Mouse (Mus musculus) limb, embryonic 15.5 days (tissue): ENCODE measurements at regions not wholly inside any gene's neighbourhood (a gene's known extent, or its start where the extent isn't known, plus 50 kb on each side); places are given as distances from the start of the nearest gene placed in this dataset.

ENCODE experiments used
- ATAC-seq: fragments of 200-750 bp; cut with Nextera tagmentation; 2 replicates; pipeline ENCODE4 v1.8.0; 2017; ENCODE audit warnings: low read depth, moderate TSS enrichment; ENCODE audit not compliant: insufficient number of reproducible peaks, low FRiP score, low TSS enrichment
- H3K27ac ChIP-seq: fragments of 300-500 bp; sonication (generic); 2 replicates; pipeline ENCODE4 v1.5.1; 2015; ENCODE audit warnings: moderate library complexity, mild to moderate bottlenecking, inconsistent platforms
- H3K27me3 ChIP-seq: fragments of 300-500 bp; sonication (generic); 2 replicates; pipeline ENCODE4 v1.6.1; 2015; ENCODE audit warnings: inconsistent platforms
- H3K36me3 ChIP-seq: fragments of 300-500 bp; sonication (generic); 2 replicates; pipeline ENCODE4 v1.6.1; 2015; ENCODE audit warnings: inconsistent platforms
- H3K4me1 ChIP-seq: fragments of 300-500 bp; sonication (generic); 2 replicates; pipeline ENCODE4 v1.6.1; 2015; ENCODE audit warnings: inconsistent platforms
- H3K4me2 ChIP-seq: fragments of 300-500 bp; sonication (generic); 2 replicates; pipeline ENCODE4 v1.6.1; 2015; ENCODE audit warnings: mild to moderate bottlenecking, inconsistent platforms
- H3K4me3 ChIP-seq: fragments of 300-500 bp; sonication (generic); 2 replicates; pipeline ENCODE4 v1.5.1; 2015; ENCODE audit warnings: mild to moderate bottlenecking, inconsistent platforms
- H3K9ac ChIP-seq: fragments of 300-500 bp; sonication (generic); 2 replicates; pipeline ENCODE4 v1.6.1; 2015; ENCODE audit warnings: inconsistent platforms
- H3K9me3 ChIP-seq: fragments of 300-500 bp; sonication (generic); 2 replicates; pipeline ENCODE4 v1.6.1; 2016; ENCODE audit warnings: inconsistent platforms
- WGBS: fragments of 180-500 bp; shearing (Covaris S2); methylation state at CpG from one replicate; pipeline ENCODE4 v1.1.7; 2015; 5-methylcytosine and 5-hydroxymethylcytosine counted together

DNA sequence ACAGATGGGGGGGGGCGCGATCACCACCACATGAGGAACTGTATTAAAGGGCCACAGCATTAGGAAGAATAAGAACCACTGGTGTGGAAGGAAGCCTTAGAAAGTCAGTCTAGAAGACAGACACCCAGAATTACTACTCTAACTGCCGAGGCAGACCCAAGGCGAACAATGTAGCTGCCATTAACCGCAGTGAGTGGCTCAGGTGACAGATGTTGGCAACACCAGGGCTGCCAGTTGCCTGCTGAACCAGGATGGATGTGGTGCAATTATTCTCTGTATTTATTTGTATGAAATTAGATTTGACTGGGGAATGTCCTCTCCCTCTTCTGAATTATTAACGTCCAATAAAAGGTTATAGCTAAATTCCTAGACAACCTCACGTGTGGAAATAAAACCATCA, 124.7 kb downstream of the 4930564D02Rik start:
- Histone ChIP-seq H3K4me1 (no peaks in the 10 kb centered on the region), H3K36me3 (no peaks in the 10 kb centered on the region), H3K9ac (no peak overlapping the region), H3K4me2 (no peak overlapping the region), H3K9me3 (no peaks in the 10 kb centered on the region), H3K4me3 (no peak overlapping the region), H3K27me3 (no peaks in the 10 kb centered on the region), H3K27ac (no peak overlapping the region)
- ATAC-seq: no peak
- 55% methylated on average over 7 of the region's 7 CpGs for WGBS

DNA sequence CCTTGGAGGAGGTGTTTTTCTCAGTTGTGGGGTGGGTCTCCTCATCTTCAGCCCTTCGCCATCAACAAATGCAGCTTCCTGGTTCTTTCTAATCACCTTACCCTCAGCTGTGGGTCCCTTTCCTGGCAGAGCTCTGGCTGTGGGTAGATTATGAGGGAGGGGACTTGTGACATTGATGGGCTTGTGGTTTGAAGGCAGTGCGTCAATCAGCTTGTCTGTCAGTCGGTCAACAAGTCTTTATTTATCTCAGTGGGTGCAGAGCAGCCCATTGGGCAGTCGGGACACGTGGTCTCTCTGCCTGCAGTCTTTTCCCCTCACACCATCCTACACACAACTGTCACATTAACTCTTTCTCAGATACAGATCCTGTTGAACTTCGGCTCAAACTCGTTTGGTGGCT, 125.2 kb downstream of the 4930564D02Rik start:
- no peaks in the 10 kb centered on the region for H3K9me3 ChIP-seq
- H3K36me3 ChIP-seq: no peaks in the 10 kb centered on the region
- no peaks in the 10 kb centered on the region for H3K27me3 ChIP-seq
- 50% methylated on average over 7 of the region's 7 CpGs for WGBS
- no peak overlapping the region for H3K9ac ChIP-seq
- H3K27ac ChIP-seq: no peak overlapping the region
- no peak overlapping the region for H3K4me3 ChIP-seq
- H3K4me1 ChIP-seq: no peaks in the 10 kb centered on the region
- no peak overlapping the region for H3K4me2 ChIP-seq
- no peak for ATAC-seq

DNA sequence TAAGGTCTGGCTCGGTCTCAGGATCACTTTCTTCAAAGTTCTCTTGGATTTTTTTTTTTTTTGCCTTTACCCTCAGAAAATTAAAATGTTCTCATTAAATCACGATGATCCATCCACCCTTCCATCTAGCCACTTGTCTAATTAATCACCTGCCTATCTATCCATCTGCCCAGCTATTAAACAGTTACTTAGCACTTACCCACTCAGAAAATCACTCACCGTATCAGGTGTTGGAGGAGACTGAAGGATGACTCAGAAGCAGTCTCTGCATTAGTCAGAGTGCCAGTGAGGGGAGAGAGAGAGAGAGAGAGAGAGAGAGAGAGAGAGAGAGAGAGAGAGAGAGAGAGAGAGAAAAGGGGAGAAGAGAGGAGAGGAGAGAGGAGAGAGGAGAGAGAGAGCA, 134.1 kb downstream of the 4930564D02Rik start:
- no peaks in the 10 kb centered on the region for H3K9me3 ChIP-seq
- H3K27me3 ChIP-seq: no peaks in the 10 kb centered on the region
- no peaks in the 10 kb centered on the region for H3K4me1 ChIP-seq
- ATAC-seq: no peak
- H3K4me2 ChIP-seq: no peak overlapping the region
- no peaks in the 10 kb centered on the region for H3K36me3 ChIP-seq
- H3K27ac ChIP-seq: no peak overlapping the region
- H3K4me3 ChIP-seq: no peak overlapping the region
- WGBS: 81% methylated on average over 3 of the region's 3 CpGs
- H3K9ac ChIP-seq: no peak overlapping the region

DNA sequence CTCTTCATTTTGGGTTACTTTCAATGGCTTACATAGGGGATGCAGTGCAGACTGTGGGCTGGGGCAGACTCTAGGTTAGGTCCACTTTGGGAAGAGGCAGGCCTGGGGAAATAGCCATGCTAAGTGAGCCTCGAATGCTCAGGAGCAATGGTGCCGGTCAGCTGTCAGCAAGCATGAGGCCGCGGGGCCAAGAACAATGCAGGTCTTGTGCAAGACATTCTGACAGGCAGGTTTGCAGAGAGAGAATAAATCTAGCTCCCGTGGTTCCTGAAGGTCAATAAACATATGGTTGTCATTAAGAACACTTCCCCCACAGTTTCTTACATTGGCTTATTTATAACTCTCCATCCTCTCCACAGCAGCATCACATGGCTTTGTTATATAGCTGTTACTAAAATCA, 142.5 kb downstream of the 4930564D02Rik start:
- Histone ChIP-seq H3K9ac (no peak overlapping the region), H3K4me3 (no peak overlapping the region), H3K27me3 (no peaks in the 10 kb centered on the region), H3K27ac (no peak overlapping the region), H3K4me2 (no peak overlapping the region), H3K4me1 (no peaks in the 10 kb centered on the region), H3K9me3 (no peaks in the 10 kb centered on the region), H3K36me3 (no peaks in the 10 kb centered on the region)
- no peak for ATAC-seq
- 37% methylated on average over 5 of the region's 5 CpGs for WGBS

DNA sequence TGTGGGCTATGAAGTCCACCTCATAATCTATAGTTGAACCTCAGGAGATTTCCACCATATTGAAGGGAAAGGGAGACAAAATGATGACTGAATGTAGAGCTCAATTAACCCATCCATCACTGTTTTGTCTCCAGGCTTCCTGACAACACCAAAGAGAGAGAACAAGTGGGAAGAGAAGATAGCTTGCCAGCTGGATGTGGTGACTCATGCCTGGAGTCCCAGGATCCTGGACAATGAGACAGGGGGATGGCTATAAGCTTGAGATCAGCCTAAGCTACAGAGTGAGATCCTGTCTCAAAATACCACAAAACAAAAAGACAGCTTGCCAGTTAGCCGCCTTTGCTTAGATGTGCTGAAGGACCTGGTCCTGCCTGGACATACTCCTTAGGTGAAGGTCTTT, 144.4 kb downstream of the 4930564D02Rik start:
- no peak for ATAC-seq
- no peak overlapping the region for H3K4me3 ChIP-seq
- no peak overlapping the region for H3K4me2 ChIP-seq
- H3K9ac ChIP-seq: no peak overlapping the region
- no peak overlapping the region for H3K27ac ChIP-seq
- no peaks in the 10 kb centered on the region for H3K27me3 ChIP-seq
- H3K36me3 ChIP-seq: no peaks in the 10 kb centered on the region
- no peaks in the 10 kb centered on the region for H3K9me3 ChIP-seq
- H3K4me1 ChIP-seq: no peaks in the 10 kb centered on the region
- WGBS: 92% methylated on average over 1 of the region's 1 CpGs

DNA sequence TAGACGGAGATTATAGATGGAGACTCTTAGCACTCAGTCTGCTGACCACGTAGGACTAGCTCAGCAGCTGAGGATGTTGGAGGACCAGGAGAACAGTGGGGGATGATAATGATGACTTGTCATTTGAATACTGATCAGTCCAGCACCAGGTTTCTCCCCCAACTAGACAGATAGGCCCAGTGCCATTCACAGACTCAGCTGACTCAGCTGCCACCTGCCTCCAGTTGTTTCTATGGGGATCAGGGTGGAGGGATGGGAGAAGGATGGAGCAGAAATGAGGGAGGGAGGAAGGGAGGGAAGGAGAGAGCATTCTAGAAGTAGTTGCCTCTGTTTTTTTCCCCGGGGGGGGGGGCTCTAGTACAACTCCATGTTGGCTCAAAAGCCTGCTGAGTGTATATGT, 145.1 kb downstream of the 4930564D02Rik start:
- no peak overlapping the region for H3K9ac ChIP-seq
- H3K4me1 ChIP-seq: no peaks in the 10 kb centered on the region
- no peaks in the 10 kb centered on the region for H3K9me3 ChIP-seq
- H3K4me2 ChIP-seq: no peak overlapping the region
- no peak overlapping the region for H3K27ac ChIP-seq
- ATAC-seq: no peak
- H3K4me3 ChIP-seq: no peak overlapping the region
- no peaks in the 10 kb centered on the region for H3K36me3 ChIP-seq
- H3K27me3 ChIP-seq: no peaks in the 10 kb centered on the region
- WGBS: 73% methylated on average over 3 of the region's 3 CpGs

DNA sequence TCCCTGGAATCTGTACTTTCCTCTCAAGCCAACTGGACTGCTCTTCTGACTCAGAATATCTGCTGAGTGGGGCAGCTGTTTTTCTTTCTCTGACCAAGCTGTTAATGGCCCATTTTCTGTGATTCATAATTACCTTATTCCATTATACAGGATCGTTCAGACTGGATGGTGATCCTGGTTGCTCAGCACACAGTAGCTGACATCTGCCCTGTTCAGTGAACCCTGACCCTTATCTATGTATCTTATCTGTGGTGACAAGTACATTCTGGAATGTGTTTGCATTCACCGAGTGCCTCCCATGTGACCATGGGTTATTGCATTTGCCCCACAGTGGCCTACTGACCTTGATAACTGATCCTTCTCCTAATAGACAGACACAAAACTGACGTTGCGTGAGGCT, 148.2 kb downstream of the 4930564D02Rik start:
- WGBS: 51% methylated on average over 4 of the region's 4 CpGs

DNA sequence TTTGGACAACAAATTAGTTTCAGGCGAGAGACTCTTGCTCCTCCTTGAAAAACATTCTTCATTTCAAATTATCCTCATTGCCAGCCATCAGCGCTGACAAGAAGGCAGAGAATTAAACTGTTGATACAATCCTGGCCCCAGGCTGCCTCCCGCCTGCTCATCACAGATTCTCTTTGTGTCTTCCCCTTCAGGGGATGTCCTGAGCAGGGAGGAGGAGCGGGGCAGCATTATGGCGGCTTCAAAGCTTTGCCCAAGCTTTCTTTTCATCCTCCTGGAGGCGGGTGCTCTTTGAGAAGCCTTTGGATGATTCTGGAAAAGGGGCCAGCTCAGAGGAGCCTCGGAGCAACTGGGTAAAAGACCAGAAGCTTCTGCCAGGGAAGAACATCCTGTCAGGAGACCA, 149.1 kb downstream of the 4930564D02Rik start:
- ATAC-seq: no peak
- Histone ChIP-seq H3K27ac (no peak overlapping the region), H3K4me3 (no peak overlapping the region)

More for the DNA sequence above, 148.2 kb downstream of the 4930564D02Rik start:
- H3K27ac ChIP-seq: no peak overlapping the region
- no peak overlapping the region for H3K4me3 ChIP-seq
- no peaks in the 10 kb centered on the region for H3K9me3 ChIP-seq
- H3K36me3 ChIP-seq: no peaks in the 10 kb centered on the region
- no peak for ATAC-seq
- H3K4me1 ChIP-seq: no peaks in the 10 kb centered on the region
- no peak overlapping the region for H3K4me2 ChIP-seq
- no peaks in the 10 kb centered on the region for H3K27me3 ChIP-seq
- no peak overlapping the region for H3K9ac ChIP-seq

DNA sequence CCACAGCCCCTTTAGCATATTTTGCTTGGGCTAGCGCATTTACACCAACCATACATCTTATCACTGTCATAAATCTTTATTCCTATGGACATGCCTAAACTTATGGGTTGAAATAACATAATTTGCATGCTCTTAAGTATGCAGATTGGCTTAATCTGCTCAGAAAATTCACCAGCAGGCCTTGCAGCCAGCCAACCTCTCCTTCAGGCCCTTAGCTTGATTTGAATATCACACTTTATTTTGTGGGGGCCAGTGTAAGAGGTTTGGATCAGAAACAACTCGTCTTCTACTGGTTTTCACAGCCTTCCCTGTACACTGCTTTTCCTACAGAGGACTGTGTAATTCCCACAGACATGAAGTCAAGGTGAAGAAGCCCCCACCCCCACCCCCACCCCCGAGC, 153.0 kb downstream of the 4930564D02Rik start:
- 70% methylated on average over 3 of the region's 3 CpGs for WGBS
- H3K9me3 ChIP-seq: no peaks in the 10 kb centered on the region

More for the DNA sequence above, 149.1 kb downstream of the 4930564D02Rik start:
- 57% methylated on average over 7 of the region's 7 CpGs for WGBS
- Histone ChIP-seq H3K9ac (no peak overlapping the region), H3K9me3 (no peaks in the 10 kb centered on the region), H3K36me3 (no peaks in the 10 kb centered on the region), H3K4me1 (no peaks in the 10 kb centered on the region), H3K4me2 (no peak overlapping the region), H3K27me3 (no peaks in the 10 kb centered on the region)

DNA sequence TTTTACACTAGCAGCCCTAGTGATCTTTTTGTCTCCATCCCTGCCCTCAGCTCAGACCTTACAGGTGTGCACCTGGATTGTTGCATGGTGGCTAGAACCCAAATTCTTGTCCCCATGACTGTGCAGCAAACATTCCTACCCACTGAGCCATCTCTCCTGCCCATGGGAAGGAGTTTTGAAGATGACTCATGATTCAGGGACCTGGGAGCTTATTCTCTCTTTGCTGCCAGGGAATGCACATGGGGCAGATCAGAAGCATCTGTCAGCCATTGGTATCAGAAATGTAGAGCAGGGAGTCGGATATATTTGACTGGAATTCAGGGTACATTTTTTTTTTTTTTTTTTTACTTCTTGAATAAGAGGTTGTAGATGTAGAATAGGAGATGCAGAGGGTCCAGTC, 154.0 kb downstream of the 4930564D02Rik start:
- no peaks in the 10 kb centered on the region for H3K36me3 ChIP-seq
- WGBS: 74% methylated on average over 1 of the region's 1 CpGs

More for the DNA sequence above, 153.0 kb downstream of the 4930564D02Rik start:
- Histone ChIP-seq H3K27ac (no peak overlapping the region), H3K4me2 (no peak overlapping the region), H3K4me1 (no peaks in the 10 kb centered on the region), H3K9ac (no peak overlapping the region), H3K4me3 (no peak overlapping the region), H3K27me3 (no peaks in the 10 kb centered on the region), H3K36me3 (no peaks in the 10 kb centered on the region)
- ATAC-seq: no peak

DNA sequence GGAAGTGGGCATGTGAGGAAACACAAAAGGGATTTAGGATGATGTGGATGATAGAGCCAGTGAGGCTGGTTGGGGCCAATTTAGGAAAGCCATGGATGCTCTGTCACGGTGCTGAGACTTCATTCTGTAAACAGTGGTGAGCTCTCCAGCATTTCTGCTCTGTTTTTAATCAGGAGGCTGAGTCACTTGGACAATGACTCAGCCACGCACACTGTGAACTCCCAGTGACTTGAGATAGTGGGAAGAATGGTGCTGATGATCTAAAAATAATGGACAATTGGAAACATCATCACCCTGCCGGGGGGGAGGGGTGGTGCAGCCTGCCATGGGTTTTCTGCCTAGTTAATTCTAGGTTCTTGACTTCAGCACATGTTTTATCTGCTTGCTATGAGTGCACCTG, 156.3 kb downstream of the 4930564D02Rik start:
- no peak overlapping the region for H3K4me3 ChIP-seq
- no peak overlapping the region for H3K9ac ChIP-seq
- H3K4me2 ChIP-seq: no peak overlapping the region
- no peaks in the 10 kb centered on the region for H3K9me3 ChIP-seq
- H3K27ac ChIP-seq: no peak overlapping the region
- no peaks in the 10 kb centered on the region for H3K4me1 ChIP-seq
- H3K27me3 ChIP-seq: no peaks in the 10 kb centered on the region
- no peak for ATAC-seq
- 53% methylated on average over 3 of the region's 3 CpGs for WGBS
- H3K36me3 ChIP-seq: no peaks in the 10 kb centered on the region

More for the DNA sequence above, 154.0 kb downstream of the 4930564D02Rik start:
- Histone ChIP-seq H3K4me3 (no peak overlapping the region), H3K9me3 (no peaks in the 10 kb centered on the region), H3K9ac (no peak overlapping the region), H3K4me1 (no peaks in the 10 kb centered on the region), H3K27ac (no peak overlapping the region), H3K4me2 (no peak overlapping the region), H3K27me3 (no peaks in the 10 kb centered on the region)
- ATAC-seq: no peak

DNA sequence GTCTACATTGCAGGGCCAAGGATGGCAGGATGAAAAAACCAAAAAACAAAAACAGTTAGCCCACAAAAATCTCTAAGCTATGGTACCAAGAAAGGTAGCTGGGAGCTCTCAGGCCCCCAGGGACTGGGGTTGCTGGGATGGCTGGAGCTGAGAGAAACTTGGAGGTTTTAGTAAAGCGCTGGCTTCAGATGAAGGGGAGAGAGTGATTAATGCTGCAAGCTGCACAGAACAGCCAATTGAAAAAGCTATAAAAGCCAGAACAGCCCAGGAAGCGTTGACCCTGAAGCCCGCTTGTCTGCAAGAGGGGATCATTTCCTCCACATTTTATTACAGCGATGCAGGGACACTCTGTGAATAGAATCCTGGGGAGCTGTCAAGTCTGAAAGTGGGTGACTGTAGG, 157.0 kb downstream of the 4930564D02Rik start:
- ATAC-seq: no peak
- Histone ChIP-seq H3K36me3 (no peaks in the 10 kb centered on the region), H3K4me2 (no peak overlapping the region), H3K4me3 (no peak overlapping the region), H3K27ac (no peak overlapping the region), H3K27me3 (no peaks in the 10 kb centered on the region), H3K9ac (no peak overlapping the region), H3K9me3 (no peaks in the 10 kb centered on the region), H3K4me1 (no peaks in the 10 kb centered on the region)
- 13% methylated on average over 4 of the region's 4 CpGs for WGBS

DNA sequence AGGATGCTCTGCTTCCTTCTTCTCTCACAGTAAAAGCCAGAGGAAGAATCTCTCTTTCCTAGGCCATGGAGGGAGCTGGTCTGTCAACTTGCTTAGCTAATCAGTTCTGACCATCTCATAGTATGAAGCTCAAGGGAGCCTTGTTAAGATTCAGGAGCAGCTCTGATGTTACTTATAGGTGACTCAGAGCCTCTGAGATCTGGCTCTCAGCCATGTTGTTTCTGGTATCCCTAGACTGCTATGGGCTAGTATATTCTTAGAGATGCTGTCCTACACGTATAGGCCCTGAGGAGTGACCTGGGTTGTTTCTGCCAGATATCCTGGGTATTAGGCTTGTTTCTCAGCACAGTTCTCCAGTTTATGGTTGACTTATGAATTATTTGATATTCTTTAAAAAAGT, 160.9 kb downstream of the 4930564D02Rik start:
- Histone ChIP-seq H3K36me3 (no peaks in the 10 kb centered on the region), H3K27ac (no peak overlapping the region), H3K4me1 (no peaks in the 10 kb centered on the region), H3K4me2 (no peak overlapping the region), H3K27me3 (no peaks in the 10 kb centered on the region), H3K9me3 (no peaks in the 10 kb centered on the region), H3K4me3 (no peak overlapping the region), H3K9ac (no peak overlapping the region)
- 75% methylated on average over 1 of the region's 1 CpGs for WGBS
- no peak for ATAC-seq
